Mouse (Mus musculus): ENCODE results near the gene Wsb2. TPM values are rescaled to one million over a fixed set of nuclear protein-coding genes. Genes with fewer than 3 reads are reported as not detected.
"Not testable (repeated sequence)": the region's sequence is repeated elsewhere in the genome, so short reads cannot be mapped to it uniquely, and the experiment has no call there.

Gene Wsb2
- polyA plus RNA-seq, 1 experiment from 2014 or later, result 242 TPM

- DNase-seq, result no peak
- Histone ChIP-seq H3K4me3 (replicated peaks; ENCODE audit: low read depth, low read length) (no peak overlapping the region), H3K27ac (replicated peaks; ENCODE audit: low read depth, low read length) (no peak overlapping the region), H3K36me3 (ENCODE audit: control insufficient read depth, insufficient read depth, low read length) (peaks cover 84% of the 10 kb centered on the region), H3K9me3 (ENCODE audit: control insufficient read depth, low read length) (no peaks in the 10 kb centered on the region), H3K4me2 (ENCODE audit: low read length) (no peak overlapping the region), H3K4me1 (ENCODE audit: control insufficient read depth, insufficient read depth, low read length) (no peaks in the 10 kb centered on the region), H3K27me3 (ENCODE audit: control insufficient read depth, insufficient read depth, low read length) (no peaks in the 10 kb centered on the region), H3K9ac (replicated peaks; ENCODE audit: low read length) (no peak overlapping the region)
- no peak for ATAC-seq (ENCODE audit: low FRiP score, low TSS enrichment)
- WGBS, result 95% methylated on average over 10 of the region's 10 CpGs
Measured at GRCm38 (mm10) chr5:117370592-117370991, 13.5 kb downstream of the Wsb2 start.

GRCm38 (mm10) chr5:117373418-117373817, 16.3 kb downstream of the Wsb2 start:
- peaks cover 85% of the 10 kb centered on the region for H3K36me3 ChIP-seq (ENCODE audit: control insufficient read depth, insufficient read depth, low read length)
- H3K27me3 ChIP-seq (ENCODE audit: control insufficient read depth, insufficient read depth, low read length), result no peaks in the 10 kb centered on the region
- no peak for ATAC-seq (ENCODE audit: low FRiP score, low TSS enrichment)
- no peak overlapping the region for H3K4me3 ChIP-seq (replicated peaks; ENCODE audit: low read depth, low read length)
- H3K27ac ChIP-seq (replicated peaks; ENCODE audit: low read depth, low read length), result no peak overlapping the region
- no peak for DNase-seq
- H3K9ac ChIP-seq (replicated peaks; ENCODE audit: low read length), result no peak overlapping the region
- no peaks in the 10 kb centered on the region for H3K4me1 ChIP-seq (ENCODE audit: control insufficient read depth, insufficient read depth, low read length)
- H3K4me2 ChIP-seq (ENCODE audit: low read length), result no peak overlapping the region
- H3K9me3 ChIP-seq (ENCODE audit: control insufficient read depth, low read length), result no peaks in the 10 kb centered on the region
- WGBS, result 93% methylated on average over 9 of the region's 9 CpGs

- no peak for ATAC-seq (ENCODE audit: low FRiP score, low TSS enrichment)
- H3K9ac ChIP-seq (replicated peaks; ENCODE audit: low read length), result no peak overlapping the region
- no peaks in the 10 kb centered on the region for H3K27me3 ChIP-seq (ENCODE audit: control insufficient read depth, insufficient read depth, low read length)
- 94% methylated on average over 7 of the region's 7 CpGs for WGBS
- H3K27ac ChIP-seq (replicated peaks; ENCODE audit: low read depth, low read length), result no peak overlapping the region
- DNase-seq, result no peak
- no peaks in the 10 kb centered on the region for H3K4me1 ChIP-seq (ENCODE audit: control insufficient read depth, insufficient read depth, low read length)
- no peak overlapping the region for H3K4me3 ChIP-seq (replicated peaks; ENCODE audit: low read depth, low read length)
- no peaks in the 10 kb centered on the region for H3K9me3 ChIP-seq (ENCODE audit: control insufficient read depth, low read length)
- H3K36me3 ChIP-seq (ENCODE audit: control insufficient read depth, insufficient read depth, low read length), result peaks cover 87% of the 10 kb centered on the region
- H3K4me2 ChIP-seq (ENCODE audit: low read length), result no peak overlapping the region
Measured at GRCm38 (mm10) chr5:117374372-117375049, 17.4 kb downstream of the Wsb2 start.

GRCm38 (mm10) chr5:117376331-117376761, 19.2 kb downstream of the Wsb2 start:
- 80% methylated on average over 11 of the region's 11 CpGs for WGBS
- Histone ChIP-seq H3K27ac (replicated peaks; ENCODE audit: low read depth, low read length) (no peak overlapping the region), H3K4me3 (replicated peaks; ENCODE audit: low read depth, low read length) (no peak overlapping the region), H3K9me3 (ENCODE audit: control insufficient read depth, low read length) (no peaks in the 10 kb centered on the region), H3K4me2 (ENCODE audit: low read length) (no peak overlapping the region), H3K27me3 (ENCODE audit: control insufficient read depth, insufficient read depth, low read length) (no peaks in the 10 kb centered on the region), H3K9ac (replicated peaks; ENCODE audit: low read length) (no peak overlapping the region), H3K4me1 (ENCODE audit: control insufficient read depth, insufficient read depth, low read length) (no peaks in the 10 kb centered on the region), H3K36me3 (ENCODE audit: control insufficient read depth, insufficient read depth, low read length) (peaks cover 86% of the 10 kb centered on the region)
- DNase-seq (no peak), ATAC-seq (ENCODE audit: low FRiP score, low TSS enrichment) (no peak)

GRCm38 (mm10) chr5:117377731-117378130, 20.6 kb downstream of the Wsb2 start:
- H3K36me3 ChIP-seq (ENCODE audit: control insufficient read depth, insufficient read depth, low read length), result peaks cover 85% of the 10 kb centered on the region
- WGBS, result 95% methylated on average over 14 of the region's 14 CpGs

GRCm38 (mm10) chr5:117380199-117380598, 23.1 kb downstream of the Wsb2 start:
- Histone ChIP-seq H3K27me3 (ENCODE audit: control insufficient read depth, insufficient read depth, low read length) (no peaks in the 10 kb centered on the region), H3K9me3 (ENCODE audit: control insufficient read depth, low read length) (no peaks in the 10 kb centered on the region), H3K4me1 (ENCODE audit: control insufficient read depth, insufficient read depth, low read length) (no peaks in the 10 kb centered on the region), H3K9ac (replicated peaks; ENCODE audit: low read length) (no peak overlapping the region), H3K27ac (replicated peaks; ENCODE audit: low read depth, low read length) (no peak overlapping the region), H3K36me3 (ENCODE audit: control insufficient read depth, insufficient read depth, low read length) (peaks cover 83% of the 10 kb centered on the region), H3K4me2 (ENCODE audit: low read length) (no peak overlapping the region), H3K4me3 (replicated peaks; ENCODE audit: low read depth, low read length) (no peak overlapping the region)
- WGBS, result 86% methylated on average over 4 of the region's 4 CpGs
- ATAC-seq (ENCODE audit: low FRiP score, low TSS enrichment) (no peak), DNase-seq (no peak)

More at GRCm38 (mm10) chr5:117377731-117378130, 20.6 kb downstream of the Wsb2 start:
- not testable (repeated sequence) for H3K9me3 ChIP-seq (ENCODE audit: control insufficient read depth, low read length); H3K9ac ChIP-seq (replicated peaks; ENCODE audit: low read length); H3K27ac ChIP-seq (replicated peaks; ENCODE audit: low read depth, low read length); H3K4me3 ChIP-seq (replicated peaks; ENCODE audit: low read depth, low read length); DNase-seq; ATAC-seq (ENCODE audit: low FRiP score, low TSS enrichment); H3K4me2 ChIP-seq (ENCODE audit: low read length); H3K27me3 ChIP-seq (ENCODE audit: control insufficient read depth, insufficient read depth, low read length); H3K4me1 ChIP-seq (ENCODE audit: control insufficient read depth, insufficient read depth, low read length)

GRCm38 (mm10) chr5:117381785-117382184, 24.7 kb downstream of the Wsb2 start:
- no peak for ATAC-seq (ENCODE audit: low FRiP score, low TSS enrichment)
- Histone ChIP-seq H3K36me3 (ENCODE audit: control insufficient read depth, insufficient read depth, low read length) (peaks cover 75% of the 10 kb centered on the region), H3K4me3 (replicated peaks; ENCODE audit: low read depth, low read length) (no peak overlapping the region), H3K4me2 (ENCODE audit: low read length) (no peak overlapping the region), H3K4me1 (ENCODE audit: control insufficient read depth, insufficient read depth, low read length) (no peaks in the 10 kb centered on the region), H3K9me3 (ENCODE audit: control insufficient read depth, low read length) (no peaks in the 10 kb centered on the region), H3K9ac (replicated peaks; ENCODE audit: low read length) (no peak overlapping the region), H3K27me3 (ENCODE audit: control insufficient read depth, insufficient read depth, low read length) (no peaks in the 10 kb centered on the region), H3K27ac (replicated peaks; ENCODE audit: low read depth, low read length) (no peak overlapping the region)
- no peak for DNase-seq
- WGBS, result 87% methylated on average over 7 of the region's 7 CpGs

GRCm38 (mm10) chr5:117383198-117383597, 26.1 kb downstream of the Wsb2 start:
- Histone ChIP-seq H3K27ac (replicated peaks; ENCODE audit: low read depth, low read length) (no peak overlapping the region), H3K9me3 (ENCODE audit: control insufficient read depth, low read length) (no peaks in the 10 kb centered on the region), H3K4me1 (ENCODE audit: control insufficient read depth, insufficient read depth, low read length) (no peaks in the 10 kb centered on the region), H3K27me3 (ENCODE audit: control insufficient read depth, insufficient read depth, low read length) (no peaks in the 10 kb centered on the region), H3K4me2 (ENCODE audit: low read length) (no peak overlapping the region), H3K4me3 (replicated peaks; ENCODE audit: low read depth, low read length) (no peak overlapping the region), H3K36me3 (ENCODE audit: control insufficient read depth, insufficient read depth, low read length) (peaks cover 66% of the 10 kb centered on the region), H3K9ac (replicated peaks; ENCODE audit: low read length) (no peak overlapping the region)
- 72% methylated on average over 12 of the region's 12 CpGs for WGBS
- ATAC-seq (ENCODE audit: low FRiP score, low TSS enrichment), result no peak
- DNase-seq, result no peak

- H3K27ac ChIP-seq (replicated peaks; ENCODE audit: low read depth, low read length), result peak overlapping the region; percentile 71; the same call in 1 of the 2 replicates
- H3K9ac ChIP-seq (replicated peaks; ENCODE audit: low read length), result peak overlapping the region; percentile 80
- no peaks in the 10 kb centered on the region for H3K9me3 ChIP-seq (ENCODE audit: control insufficient read depth, low read length)
- H3K4me3 ChIP-seq (replicated peaks; ENCODE audit: low read depth, low read length), result peak overlapping the region; percentile 66
- WGBS, result 10% methylated on average over 16 of the region's 16 CpGs
- no peak for ATAC-seq (ENCODE audit: low FRiP score, low TSS enrichment)
- H3K27me3 ChIP-seq (ENCODE audit: control insufficient read depth, insufficient read depth, low read length), result no peaks in the 10 kb centered on the region
- peak overlapping the region; percentile 72 for H3K4me2 ChIP-seq (ENCODE audit: low read length)
- no peaks in the 10 kb centered on the region for H3K4me1 ChIP-seq (ENCODE audit: control insufficient read depth, insufficient read depth, low read length)
- DNase-seq, result peak; percentile 59
- peaks cover 21% of the 10 kb centered on the region for H3K36me3 ChIP-seq (ENCODE audit: control insufficient read depth, insufficient read depth, low read length)
Measured at GRCm38 (mm10) chr5:117388296-117388751, 31.2 kb downstream of the Wsb2 start.

Measured in midbrain, embryonic 14.5 days (tissue).